Mouse (Mus musculus): ENCODE measurements around the gene Zfp64. TPM values are rescaled to one million over a fixed set of nuclear protein-coding genes. Genes with fewer than 3 reads are reported as not detected.
A peak's percentile ranks its signal among the peaks of the same experiment; 100 is the strongest.

Zfp64 gene
- polyA plus RNA-seq, 1 experiment from 2014 or later, result 12.9 TPM

DNA sequence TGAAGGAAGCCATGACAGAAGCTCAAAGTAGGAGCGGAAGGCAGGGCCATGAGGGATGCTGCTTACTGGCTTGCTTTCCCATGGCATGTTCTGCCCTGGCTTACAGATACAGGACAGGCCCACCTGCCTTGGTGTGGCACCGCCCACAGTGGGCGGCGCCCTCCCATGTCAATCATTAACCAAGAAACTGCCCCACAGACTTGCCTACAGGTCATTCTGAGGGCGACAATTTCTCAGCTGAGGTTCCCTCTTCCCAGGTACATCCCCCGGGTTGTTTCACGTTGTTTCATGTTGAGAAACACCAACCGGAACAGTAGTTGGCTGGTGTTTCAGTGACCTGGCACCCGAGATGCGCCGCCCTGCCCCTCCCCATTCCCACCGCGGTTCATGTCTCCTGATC, 32.0 kb upstream of the Zfp64 start:
- Histone ChIP-seq H3K9ac (ENCODE audit: low read depth, low read length) (no peak overlapping the region), H3K4me3 (ENCODE audit: low read depth, low read length) (no peak overlapping the region), H3K36me3 (ENCODE audit: control insufficient read depth, insufficient read depth) (no peaks in the 10 kb centered on the region), H3K27me3 (replicated peaks; ENCODE audit: control insufficient read depth, insufficient read depth, low read length) (no peaks in the 10 kb centered on the region), H3K27ac (ENCODE audit: low read depth, low read length) (no peak overlapping the region), H3K9me3 (ENCODE audit: control insufficient read depth) (no peaks in the 10 kb centered on the region), H3K4me1 (replicated peaks; ENCODE audit: control insufficient read depth, insufficient read depth, low read length) (no peaks in the 10 kb centered on the region), H3K4me2 (replicated peaks; ENCODE audit: low read depth) (no peak overlapping the region)
- ATAC-seq, result no peak
- WGBS, result 67% methylated on average over 13 of the region's 13 CpGs
- no peak for TF ChIP-seq CTCF (IDR thresholded peaks at IDR 0.05; ENCODE audit: low read depth)

DNA sequence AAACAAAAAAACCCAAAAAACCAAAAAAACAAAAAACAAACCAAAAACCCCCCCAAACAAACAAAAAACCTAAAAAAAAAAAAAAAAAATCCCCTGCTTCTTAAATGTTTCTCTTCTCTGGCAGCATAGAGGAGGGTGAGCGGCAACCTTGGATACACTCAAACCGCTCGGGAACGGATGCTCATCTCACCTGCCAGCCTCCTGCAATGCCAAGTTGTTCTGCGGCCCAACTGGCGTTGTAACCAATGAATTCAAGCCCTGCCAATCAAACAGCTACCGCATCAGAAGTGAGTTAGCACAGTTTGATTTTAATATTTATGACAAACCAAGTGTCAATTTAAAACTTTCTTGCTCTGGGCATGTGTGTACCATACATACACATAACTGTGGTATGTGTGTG, 26.6 kb upstream of the Zfp64 start:
- Histone ChIP-seq H3K9ac (ENCODE audit: low read depth, low read length) (no peak overlapping the region), H3K27me3 (replicated peaks; ENCODE audit: control insufficient read depth, insufficient read depth, low read length) (no peaks in the 10 kb centered on the region), H3K9me3 (ENCODE audit: control insufficient read depth) (no peaks in the 10 kb centered on the region), H3K4me2 (replicated peaks; ENCODE audit: low read depth) (no peak overlapping the region), H3K4me1 (replicated peaks; ENCODE audit: control insufficient read depth, insufficient read depth, low read length) (no peaks in the 10 kb centered on the region), H3K27ac (ENCODE audit: low read depth, low read length) (no peak overlapping the region), H3K36me3 (ENCODE audit: control insufficient read depth, insufficient read depth) (no peaks in the 10 kb centered on the region), H3K4me3 (ENCODE audit: low read depth, low read length) (no peak overlapping the region)
- no peak for TF ChIP-seq CTCF (IDR thresholded peaks at IDR 0.05; ENCODE audit: low read depth)
- no peak for ATAC-seq
- whole genome bisulfite sequencing, result 95% methylated on average over 7 of the region's 7 CpGs

DNA sequence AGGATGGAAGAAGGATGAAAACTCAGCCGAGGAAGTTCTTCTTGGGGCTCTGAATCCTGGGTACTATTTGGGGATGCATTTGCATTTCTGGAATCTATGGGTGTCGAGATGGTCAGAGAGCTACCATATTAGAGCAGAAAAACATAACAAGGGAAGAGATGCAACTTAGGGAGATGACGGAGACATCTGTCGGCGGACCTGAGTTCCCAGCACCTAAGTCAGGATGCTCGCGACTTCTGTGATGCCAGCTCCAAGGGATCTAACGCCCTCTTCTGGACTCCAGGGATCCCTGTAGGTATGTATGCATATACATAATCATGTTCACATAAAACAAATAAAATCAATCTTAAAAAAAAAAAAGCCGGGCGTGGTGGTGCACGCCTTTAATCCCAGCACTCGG, 26.1 kb upstream of the Zfp64 start:
- Histone ChIP-seq H3K4me3 (ENCODE audit: low read depth, low read length) (no peak overlapping the region), H3K9ac (ENCODE audit: low read depth, low read length) (no peak overlapping the region), H3K9me3 (ENCODE audit: control insufficient read depth) (no peaks in the 10 kb centered on the region), H3K36me3 (ENCODE audit: control insufficient read depth, insufficient read depth) (no peaks in the 10 kb centered on the region), H3K4me2 (replicated peaks; ENCODE audit: low read depth) (no peak overlapping the region), H3K27me3 (replicated peaks; ENCODE audit: control insufficient read depth, insufficient read depth, low read length) (no peaks in the 10 kb centered on the region), H3K27ac (ENCODE audit: low read depth, low read length) (no peak overlapping the region), H3K4me1 (replicated peaks; ENCODE audit: control insufficient read depth, insufficient read depth, low read length) (no peaks in the 10 kb centered on the region)
- 78% methylated on average over 12 of the region's 12 CpGs for WGBS
- ATAC-seq, result no peak
- no peak for TF ChIP-seq CTCF (IDR thresholded peaks at IDR 0.05; ENCODE audit: low read depth)

DNA sequence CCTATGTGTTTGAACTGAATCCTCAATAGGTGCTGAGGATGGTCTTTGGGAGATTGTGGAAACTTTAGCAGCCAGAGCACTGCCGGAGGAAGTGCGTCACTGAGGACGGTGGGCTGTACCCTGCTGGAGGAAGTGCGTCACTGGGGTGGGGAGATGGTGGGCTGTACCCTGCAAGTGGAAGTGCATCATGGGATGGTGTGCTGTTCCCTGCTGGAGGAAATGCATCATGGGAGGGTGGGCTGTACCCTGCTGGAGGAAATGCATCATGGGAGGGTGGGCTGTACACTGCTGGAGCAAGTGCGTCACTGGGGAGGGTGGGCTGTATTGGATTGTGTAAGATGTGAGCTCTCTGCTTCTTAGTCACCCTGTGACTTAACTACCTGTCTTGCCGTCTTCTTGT, 25.5 kb upstream of the Zfp64 start:
- H3K9me3 ChIP-seq (ENCODE audit: control insufficient read depth), result no peaks in the 10 kb centered on the region
- peak; percentile 25; the same call in 1 of the 2 replicates for ATAC-seq
- H3K36me3 ChIP-seq (ENCODE audit: control insufficient read depth, insufficient read depth), result no peaks in the 10 kb centered on the region
- no peak overlapping the region for H3K27ac ChIP-seq (ENCODE audit: low read depth, low read length)
- H3K4me1 ChIP-seq (replicated peaks; ENCODE audit: control insufficient read depth, insufficient read depth, low read length), result no peaks in the 10 kb centered on the region
- no peak overlapping the region for H3K4me2 ChIP-seq (replicated peaks; ENCODE audit: low read depth)
- no peaks in the 10 kb centered on the region for H3K27me3 ChIP-seq (replicated peaks; ENCODE audit: control insufficient read depth, insufficient read depth, low read length)
- no peak for TF ChIP-seq CTCF (IDR thresholded peaks at IDR 0.05; ENCODE audit: low read depth)
- H3K9ac ChIP-seq (ENCODE audit: low read depth, low read length), result no peak overlapping the region
- no peak overlapping the region for H3K4me3 ChIP-seq (ENCODE audit: low read depth, low read length)
- 63% methylated on average over 6 of the region's 6 CpGs for WGBS

DNA sequence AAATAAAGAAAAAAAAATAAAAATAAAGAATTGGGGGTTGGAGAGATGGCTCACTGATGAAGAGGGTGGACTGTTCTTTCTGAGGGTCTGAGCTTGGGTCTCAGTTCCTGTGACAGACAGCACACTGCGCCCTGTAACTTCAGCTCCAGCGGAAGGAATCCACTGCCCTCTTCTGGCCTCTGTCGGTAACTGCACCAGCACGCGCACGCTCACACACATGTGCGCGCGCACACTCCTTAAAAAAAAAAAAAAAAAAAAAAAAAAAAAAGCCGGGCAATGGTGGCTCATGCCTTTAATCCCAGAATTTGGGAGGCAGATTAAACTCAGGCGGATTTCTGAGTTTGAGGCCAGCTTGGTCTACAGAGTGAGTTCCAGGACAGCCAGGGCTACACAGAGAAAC, 24.4 kb upstream of the Zfp64 start:
- no peak for ATAC-seq
- TF ChIP-seq CTCF (IDR thresholded peaks at IDR 0.05; ENCODE audit: low read depth), result peak; percentile 44
- 63% methylated on average over 10 of the region's 11 CpGs for WGBS
- H3K4me1 ChIP-seq (replicated peaks; ENCODE audit: control insufficient read depth, insufficient read depth, low read length), result no peaks in the 10 kb centered on the region
- no peak overlapping the region for H3K4me3 ChIP-seq (ENCODE audit: low read depth, low read length)
- H3K27ac ChIP-seq (ENCODE audit: low read depth, low read length), result no peak overlapping the region
- H3K36me3 ChIP-seq (ENCODE audit: control insufficient read depth, insufficient read depth), result no peaks in the 10 kb centered on the region
- no peak overlapping the region for H3K9ac ChIP-seq (ENCODE audit: low read depth, low read length)
- no peaks in the 10 kb centered on the region for H3K27me3 ChIP-seq (replicated peaks; ENCODE audit: control insufficient read depth, insufficient read depth, low read length)
- no peak overlapping the region for H3K4me2 ChIP-seq (replicated peaks; ENCODE audit: low read depth)
- no peaks in the 10 kb centered on the region for H3K9me3 ChIP-seq (ENCODE audit: control insufficient read depth)

DNA sequence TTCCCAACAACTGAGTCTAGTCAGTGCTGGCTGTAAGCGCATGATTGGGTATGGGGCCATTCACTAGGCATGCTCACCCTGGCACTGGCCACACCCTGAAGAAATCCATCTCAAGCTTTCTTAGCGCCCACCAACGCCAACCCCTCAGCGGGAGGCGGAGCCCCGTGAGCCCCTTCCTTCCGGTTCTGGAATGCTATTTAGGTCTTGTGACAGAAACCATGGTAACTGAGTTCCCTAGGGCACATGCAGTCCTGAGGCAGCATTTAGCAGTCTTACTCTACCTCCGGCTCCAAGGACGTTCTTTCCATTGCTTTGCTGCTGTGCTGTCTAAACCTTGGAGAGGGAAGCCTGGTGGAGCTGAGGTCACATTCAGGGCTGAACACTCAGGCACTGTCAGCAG, 22.6 kb upstream of the Zfp64 start:
- ATAC-seq, result no peak
- no peak for TF ChIP-seq CTCF (IDR thresholded peaks at IDR 0.05; ENCODE audit: low read depth)

DNA sequence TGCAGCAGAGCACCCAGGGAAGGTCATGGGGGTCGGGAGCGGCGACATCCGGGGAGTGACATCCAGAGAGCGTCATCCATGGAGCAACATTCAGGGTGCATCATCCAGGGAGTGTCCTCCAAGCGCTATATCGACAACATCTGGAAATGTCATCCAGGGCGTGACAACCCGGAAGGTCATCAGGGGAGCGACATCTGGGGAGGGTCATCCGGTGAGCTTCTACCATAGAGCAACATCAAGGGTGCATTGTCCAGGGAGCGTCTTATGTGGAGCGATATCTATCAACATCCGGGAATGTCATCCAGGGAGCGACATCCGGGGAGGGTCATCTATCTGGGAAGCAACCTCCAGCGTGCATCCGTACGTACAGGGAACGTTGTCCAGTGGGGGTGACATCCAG, 14.7 kb upstream of the Zfp64 start:
- Histone ChIP-seq H3K4me3 (ENCODE audit: low read depth, low read length) (no peak overlapping the region), H3K36me3 (ENCODE audit: control insufficient read depth, insufficient read depth) (no peaks in the 10 kb centered on the region), H3K27ac (ENCODE audit: low read depth, low read length) (no peak overlapping the region), H3K9ac (ENCODE audit: low read depth, low read length) (no peak overlapping the region), H3K9me3 (ENCODE audit: control insufficient read depth) (no peaks in the 10 kb centered on the region), H3K27me3 (replicated peaks; ENCODE audit: control insufficient read depth, insufficient read depth, low read length) (no peaks in the 10 kb centered on the region), H3K4me2 (replicated peaks; ENCODE audit: low read depth) (no peak overlapping the region), H3K4me1 (replicated peaks; ENCODE audit: control insufficient read depth, insufficient read depth, low read length) (no peaks in the 10 kb centered on the region)
- WGBS, result 95% methylated on average over 20 of the region's 20 CpGs
- no peak for TF ChIP-seq CTCF (IDR thresholded peaks at IDR 0.05; ENCODE audit: low read depth)
- no peak for ATAC-seq

More for the DNA sequence above, 22.6 kb upstream of the Zfp64 start:
- Histone ChIP-seq H3K27ac (ENCODE audit: low read depth, low read length) (no peak overlapping the region), H3K9ac (ENCODE audit: low read depth, low read length) (no peak overlapping the region), H3K4me2 (replicated peaks; ENCODE audit: low read depth) (no peak overlapping the region), H3K4me3 (ENCODE audit: low read depth, low read length) (no peak overlapping the region), H3K4me1 (replicated peaks; ENCODE audit: control insufficient read depth, insufficient read depth, low read length) (no peaks in the 10 kb centered on the region), H3K9me3 (ENCODE audit: control insufficient read depth) (no peaks in the 10 kb centered on the region), H3K36me3 (ENCODE audit: control insufficient read depth, insufficient read depth) (no peaks in the 10 kb centered on the region), H3K27me3 (replicated peaks; ENCODE audit: control insufficient read depth, insufficient read depth, low read length) (no peaks in the 10 kb centered on the region)
- 53% methylated on average over 9 of the region's 9 CpGs for WGBS
